Mouse (Mus musculus) urinary bladder, adult 18-20 months (tissue): ENCODE data around the gene Terb1.

Source experiments
- DNase-seq, 2 experiments: peaks; one replicate each; pipeline ENCODE4 v3.0.0; 2022; ENCODE audit warnings: low spot score in 2 of 2, mixed read lengths in 2 of 2

Gene Terb1

DNA sequence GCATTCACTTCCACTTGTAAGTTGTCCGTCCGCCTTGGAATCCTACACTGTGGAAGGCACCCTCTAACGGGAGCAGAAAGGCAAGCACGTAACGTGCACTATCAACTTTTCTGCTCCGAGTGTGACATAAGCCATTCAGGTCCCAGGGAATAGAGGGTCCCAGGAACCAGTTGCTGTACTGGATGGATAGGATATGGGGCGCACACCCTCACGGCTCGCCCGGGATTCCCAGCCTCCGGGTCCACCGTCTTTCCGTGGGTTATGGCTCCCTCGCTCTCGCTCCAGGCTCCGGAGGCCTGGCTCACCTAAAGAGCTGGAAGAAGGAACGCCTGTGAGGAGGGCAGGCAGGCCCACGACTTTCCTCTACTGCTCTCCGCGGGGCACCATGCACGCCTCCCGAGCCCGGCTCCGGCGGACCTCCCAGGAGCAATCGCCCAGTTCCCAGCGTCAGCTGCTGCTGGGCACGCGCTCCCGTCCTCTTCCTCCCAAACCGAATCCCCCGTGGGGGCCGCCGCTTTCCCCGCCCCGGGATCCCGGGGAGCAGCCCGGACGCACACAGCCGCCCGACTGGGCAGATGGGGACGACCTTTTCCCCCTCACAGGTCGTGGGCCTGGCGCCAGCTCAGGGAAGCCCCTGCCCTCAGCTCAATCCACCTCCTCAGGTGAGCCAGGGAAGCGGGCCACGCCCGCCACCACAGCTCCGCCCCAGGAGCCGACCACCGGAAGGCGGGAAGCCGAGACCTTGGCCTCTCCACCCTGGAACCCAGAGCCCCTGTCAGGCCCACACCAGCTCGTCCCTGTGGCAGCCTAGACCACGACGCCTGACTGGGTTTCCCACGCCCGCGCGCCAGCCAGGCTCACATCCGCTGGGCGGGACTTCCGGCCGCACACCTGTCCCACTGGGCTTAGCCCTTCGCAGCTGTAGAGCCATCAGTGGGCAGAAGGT, at the start of gene Terb1:
Terb1 (minus strand) TSS at position 850 of the 946 bp plus-strand sequence.
- peak; percentile 3 to 38 for DNase-seq

DNA sequence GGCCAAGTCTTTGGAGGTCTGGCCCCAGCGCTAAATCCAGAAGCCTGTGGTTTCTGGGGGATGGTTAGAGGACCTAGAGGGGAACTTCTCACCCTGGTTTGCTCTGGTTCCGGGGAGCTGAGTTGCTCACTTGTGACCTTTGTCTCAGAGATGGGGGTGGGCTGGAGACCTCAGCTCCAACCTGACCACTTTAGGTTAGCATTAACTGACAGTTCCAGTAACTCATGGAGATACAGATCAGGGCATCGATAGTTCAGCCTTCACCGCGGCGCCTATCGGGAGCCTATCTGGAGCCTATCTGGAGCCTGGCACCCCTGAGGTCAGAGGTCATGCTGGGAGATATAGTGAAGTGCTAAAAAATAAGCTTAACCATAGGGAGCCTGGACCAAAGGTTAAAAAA, 47.5 kb upstream of the Terb1 start:
- no peak for DNase-seq

DNA sequence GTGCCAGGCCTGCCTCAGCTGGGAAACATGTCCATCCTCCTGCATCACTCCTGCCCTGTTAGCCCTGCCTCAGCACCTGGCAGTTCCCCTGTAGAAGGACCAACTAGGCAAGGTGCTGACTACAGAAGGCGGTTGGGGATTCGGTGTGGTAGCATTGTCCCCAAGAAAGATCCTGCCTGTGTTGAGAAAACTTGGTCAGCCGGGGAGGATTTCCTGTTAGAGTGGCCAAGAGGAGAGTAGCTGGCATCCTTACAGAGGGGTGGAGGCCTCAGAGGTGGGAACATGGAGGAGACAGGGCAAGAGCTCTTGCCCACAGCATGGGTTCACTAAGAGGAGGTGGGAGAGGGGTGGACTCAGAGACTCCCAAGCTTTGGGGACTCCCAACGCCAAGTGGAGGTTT, 45.5 kb upstream of the Terb1 start:
- no peak for DNase-seq

DNA sequence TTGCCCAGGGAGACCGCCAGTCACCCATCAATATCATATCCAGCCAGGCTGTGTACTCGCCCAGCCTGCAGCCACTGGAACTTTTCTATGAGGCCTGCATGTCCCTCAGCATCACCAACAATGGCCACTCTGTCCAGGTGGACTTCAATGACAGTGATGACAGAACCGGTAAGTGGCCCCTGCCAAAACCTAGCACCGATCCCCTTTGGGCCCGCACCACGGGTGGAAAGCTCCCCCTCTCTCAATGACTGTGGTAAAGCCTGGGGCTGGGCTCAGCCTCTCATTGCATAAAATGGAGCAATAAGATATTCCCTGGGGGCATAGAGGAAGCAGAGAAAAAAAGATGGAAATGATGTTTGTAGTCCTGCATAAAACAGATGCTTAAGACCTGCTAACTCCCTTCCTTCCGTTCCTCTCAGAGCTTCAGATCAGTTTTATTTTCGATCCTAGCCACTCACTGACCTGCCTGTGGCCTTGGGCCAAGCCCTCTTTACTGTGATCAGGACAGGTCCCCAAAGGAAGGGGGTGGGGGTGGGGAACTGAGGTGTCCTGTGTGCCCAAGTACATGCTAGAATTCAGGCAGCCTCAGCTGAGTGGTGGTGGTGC, 33.8 kb upstream of the Terb1 start:
- DNase-seq, result no peak

DNA sequence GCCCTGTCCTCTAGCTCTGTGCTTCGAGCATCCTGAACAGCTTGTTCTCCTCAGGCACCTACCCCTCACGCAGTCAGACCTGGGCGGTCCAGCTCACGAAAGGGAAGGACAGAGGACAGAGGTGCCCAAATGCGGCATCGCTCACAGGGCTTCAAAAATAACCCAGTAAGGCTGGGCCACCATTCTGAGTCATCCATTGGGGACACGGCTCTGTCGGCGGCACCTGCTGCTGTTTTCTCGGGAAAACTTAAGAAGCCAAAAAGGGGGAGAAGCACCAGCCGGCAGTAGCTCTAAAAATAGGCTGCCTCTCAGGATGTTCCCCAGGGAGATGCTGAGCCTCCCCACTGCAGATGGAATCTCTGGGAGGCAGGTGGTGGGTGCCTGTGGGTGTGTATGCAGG, 32.5 kb upstream of the Terb1 start:
- DNase-seq, result no peak

DNA sequence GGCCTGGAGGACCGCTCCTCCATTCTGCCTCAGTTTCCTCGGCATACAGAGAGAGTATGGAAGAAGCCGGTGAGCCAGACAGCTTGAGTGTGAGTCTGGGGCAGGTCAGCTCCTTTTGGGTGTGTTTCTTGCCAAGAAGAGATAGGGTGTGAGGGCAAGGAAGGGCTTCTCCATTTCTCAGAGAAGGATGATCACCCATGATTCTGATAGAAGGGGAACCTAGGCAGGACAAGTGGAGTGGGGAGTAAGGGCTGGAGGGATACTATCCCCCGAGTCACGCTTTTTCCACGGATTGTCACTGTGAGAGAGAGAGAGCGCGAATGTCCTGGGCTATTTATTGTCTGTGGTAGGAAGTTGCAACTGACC, 31.8 kb upstream of the Terb1 start:
- DNase-seq, result no peak

DNA sequence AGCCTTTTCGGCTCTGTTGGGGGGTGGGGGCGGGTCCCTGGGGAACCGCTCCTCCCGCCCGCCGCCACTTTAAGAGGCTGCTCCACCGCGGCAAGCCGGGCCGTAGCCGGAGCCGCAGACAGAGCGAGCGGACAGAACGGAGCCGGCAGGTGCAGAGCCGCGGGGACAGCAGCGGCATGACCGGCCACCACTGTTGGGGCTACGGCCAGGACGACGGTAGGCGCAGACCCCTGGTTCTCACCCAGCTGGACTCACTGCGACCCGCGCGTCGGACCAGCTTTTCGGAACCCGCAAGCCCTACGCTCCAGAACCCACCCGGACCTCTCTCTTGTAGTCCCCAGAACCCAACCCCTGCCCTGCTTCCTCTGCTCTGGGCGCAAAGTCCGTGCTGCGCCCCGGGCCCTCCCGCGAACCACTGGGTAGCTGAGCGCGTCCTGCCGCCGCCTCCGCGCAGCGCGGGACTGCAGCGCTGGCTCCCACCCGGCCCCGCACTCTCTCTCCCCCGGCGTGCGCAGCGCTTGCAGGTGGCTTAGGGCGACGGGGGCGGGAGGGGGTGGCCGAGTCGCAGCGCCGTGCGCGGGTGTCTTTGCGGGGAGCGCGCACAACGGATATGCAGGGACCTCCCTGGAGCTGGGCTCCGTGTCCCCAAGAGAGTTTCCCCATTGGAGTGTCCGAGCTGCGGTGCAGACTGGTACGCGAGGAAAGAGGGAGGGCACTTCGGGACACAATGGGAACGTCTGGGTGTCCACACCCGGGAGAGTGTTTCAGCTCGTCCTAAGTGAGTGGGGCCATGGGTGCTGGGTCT, 31.2 kb upstream of the Terb1 start:
- DNase-seq, result peak in 1 of 2 experiments; percentile 19

DNA sequence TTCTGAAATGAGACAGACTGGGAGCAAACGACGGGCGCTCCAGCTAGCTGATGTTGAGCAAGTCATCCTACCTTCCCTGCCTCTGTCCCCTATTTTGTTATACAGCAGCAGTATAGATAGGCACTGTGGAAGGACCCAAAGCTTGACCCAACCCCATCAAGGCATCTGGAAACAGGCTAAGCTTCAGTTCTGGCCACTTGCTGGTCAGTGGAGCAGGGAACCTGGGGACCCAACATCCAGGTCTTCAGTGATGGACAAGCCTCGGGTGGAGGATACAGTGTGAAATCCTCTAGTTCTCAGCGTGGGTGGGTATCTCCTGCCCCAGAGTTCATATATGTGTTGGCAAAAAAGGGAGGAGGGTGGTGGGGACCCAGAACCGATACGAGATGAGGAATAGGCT, 30.5 kb upstream of the Terb1 start:
- DNase-seq, result no peak

DNA sequence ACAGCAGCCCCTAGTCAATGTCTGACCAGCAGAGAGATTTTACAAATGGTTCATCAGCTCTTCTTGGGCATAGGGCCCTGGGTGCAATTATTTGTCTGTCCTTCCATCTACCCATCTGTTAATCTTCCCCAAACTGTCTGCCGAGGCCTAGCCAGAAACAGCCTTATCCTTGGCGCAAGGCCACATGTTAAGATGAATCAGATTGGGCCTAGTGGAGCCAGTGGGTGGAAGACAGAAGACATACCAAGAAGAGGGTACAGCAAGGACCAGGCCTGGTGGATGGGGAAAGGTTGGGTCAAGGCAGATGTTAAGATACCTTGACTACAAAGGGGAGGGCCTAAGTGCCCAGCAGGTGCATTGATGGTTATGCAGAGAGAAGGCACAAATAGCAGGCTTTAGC, 29.9 kb upstream of the Terb1 start:
- DNase-seq, result no peak

DNA sequence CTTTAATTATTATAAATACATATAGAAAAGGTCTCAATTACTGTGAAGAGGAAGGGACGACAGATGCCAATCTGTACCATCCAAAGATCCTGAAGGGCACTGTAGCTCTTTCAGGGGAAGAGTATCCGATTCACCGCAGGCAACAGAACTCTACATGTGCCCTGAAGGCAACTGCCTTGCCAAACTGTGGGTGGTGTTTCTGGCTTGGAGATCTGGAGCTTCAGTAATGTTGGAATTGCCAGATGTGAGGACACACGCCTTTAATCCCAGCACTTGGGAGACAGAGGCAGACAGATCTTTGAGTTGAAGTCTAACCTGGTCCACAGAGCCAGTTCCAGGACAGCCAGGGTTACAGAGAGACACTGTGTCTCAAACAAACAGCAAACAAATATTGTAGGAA, 29.2 kb upstream of the Terb1 start:
- DNase-seq, result no peak

DNA sequence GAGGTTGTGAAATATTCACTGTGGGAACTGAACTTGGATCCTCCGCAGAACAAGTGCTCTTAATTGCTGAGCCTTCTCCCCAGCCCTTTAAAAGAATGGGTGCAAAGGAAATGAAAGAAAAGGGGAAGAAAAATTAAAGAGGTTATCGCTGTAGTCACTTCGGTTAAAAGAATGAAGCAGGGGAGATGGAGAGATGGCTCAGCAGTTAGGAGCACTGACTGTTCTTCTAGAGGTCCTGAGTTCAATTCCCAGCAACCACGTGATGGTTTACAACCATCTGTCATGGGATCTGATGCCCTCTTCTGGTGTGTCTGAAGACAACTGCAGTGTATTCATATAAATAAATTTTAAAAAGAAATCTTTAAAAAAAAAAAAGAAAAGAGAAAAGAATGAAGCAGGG, 26.3 kb upstream of the Terb1 start:
- DNase-seq, result no peak

DNA sequence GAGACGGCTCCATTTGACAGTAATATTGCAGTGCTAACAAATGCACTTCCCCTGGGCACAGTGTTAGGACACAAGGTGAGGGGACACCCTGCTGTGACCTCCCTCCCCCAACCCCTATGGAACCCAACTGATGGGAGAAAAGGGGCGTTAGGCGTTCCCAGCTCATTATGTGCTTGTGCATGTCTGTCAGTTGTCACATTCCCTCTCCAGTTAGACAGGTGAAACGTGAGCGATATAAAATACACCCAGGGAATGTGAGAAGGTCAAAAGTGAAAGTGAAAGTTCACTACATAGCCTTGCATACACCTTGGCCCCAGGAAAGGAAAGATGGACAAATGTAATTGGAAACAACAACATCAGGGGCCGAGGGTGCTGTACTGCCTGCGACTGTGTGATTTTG, 25.7 kb upstream of the Terb1 start:
- no peak for DNase-seq

DNA sequence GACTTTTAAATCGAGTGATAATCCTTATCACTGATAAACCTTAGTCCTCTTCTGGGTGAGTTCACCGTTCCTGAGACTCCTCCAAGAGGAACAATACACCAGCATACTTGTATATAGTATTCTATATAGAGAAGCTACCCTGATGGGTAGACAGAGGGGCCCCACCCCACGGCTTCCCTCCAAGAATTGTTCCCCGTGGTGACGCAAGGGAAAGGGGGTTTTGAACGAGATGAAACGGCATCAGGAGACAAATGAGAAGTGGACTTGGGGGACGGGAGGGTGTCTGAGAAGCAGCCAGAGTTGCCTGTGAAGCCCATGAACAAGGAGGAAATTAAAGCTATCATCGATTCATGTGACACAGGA, 25.1 kb upstream of the Terb1 start:
- DNase-seq, result peak in 1 of 2 experiments; percentile 30

DNA sequence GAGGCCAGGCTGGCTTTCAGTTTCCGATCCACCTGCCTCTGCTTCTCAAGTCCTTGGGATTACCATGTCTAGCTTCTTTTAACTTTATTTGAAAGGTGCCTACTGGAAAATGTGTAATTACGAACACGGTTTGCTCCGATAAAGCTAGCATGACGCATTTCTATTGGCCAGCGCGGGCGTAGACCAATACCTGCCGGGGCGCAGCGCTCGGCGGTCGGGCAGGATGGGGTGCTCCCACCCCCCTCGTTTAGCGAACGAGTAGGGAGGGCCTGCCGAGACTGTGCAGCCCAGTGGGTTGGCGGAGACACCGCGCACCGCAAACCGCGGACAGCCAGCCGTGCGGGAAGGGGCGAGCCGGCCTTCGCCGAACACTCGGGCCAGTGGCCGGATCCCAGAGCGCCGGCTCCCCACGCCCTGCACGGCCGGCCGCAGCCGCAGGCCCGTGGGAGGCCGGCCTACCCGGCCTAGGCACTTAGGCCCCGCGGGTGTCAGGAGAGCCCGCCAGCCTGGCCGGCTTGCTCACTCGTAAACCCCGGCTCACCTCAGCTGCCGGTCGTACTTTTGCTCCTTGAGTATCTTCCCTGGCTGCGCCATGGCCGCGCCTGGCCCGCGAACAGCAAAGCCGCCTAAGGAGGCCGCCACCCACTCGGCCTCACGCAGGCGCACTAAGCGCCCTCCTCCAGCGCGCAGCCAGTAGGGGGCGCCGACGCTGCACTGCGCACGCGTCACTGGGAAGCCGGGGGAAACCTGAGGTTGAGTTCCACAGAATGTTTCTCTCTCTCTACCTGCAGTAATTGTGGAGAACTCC, 24.5 kb upstream of the Terb1 start, which contains the start of the genes Nae1 and Car7:
Nae1 (minus strand) TSS at position 667 of the 808 bp plus-strand sequence.
Car7 (plus strand) TSS at position 719 of the 808 bp plus-strand sequence.
- DNase-seq, result peak; percentile 89 to 94

DNA sequence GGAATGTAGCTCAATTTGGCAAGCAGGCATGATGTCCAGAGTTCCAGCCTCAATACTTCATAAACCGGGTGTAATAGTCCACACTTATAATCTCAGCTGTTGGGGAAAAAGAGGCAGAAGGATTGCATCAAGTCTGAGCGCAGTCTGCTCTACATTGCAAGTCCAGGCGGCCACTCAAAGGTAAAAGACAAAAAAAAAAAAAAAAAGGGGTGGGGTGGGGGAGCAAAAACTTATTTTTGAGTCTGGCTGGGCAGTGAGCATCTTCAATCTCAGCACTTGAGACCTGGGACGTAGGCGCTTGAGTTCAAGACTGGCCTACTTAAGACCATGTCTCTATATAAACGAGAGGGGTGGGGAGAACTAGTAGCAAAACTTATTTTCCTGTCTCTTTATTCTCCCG, 23.8 kb upstream of the Terb1 start:
- no peak for DNase-seq

DNA sequence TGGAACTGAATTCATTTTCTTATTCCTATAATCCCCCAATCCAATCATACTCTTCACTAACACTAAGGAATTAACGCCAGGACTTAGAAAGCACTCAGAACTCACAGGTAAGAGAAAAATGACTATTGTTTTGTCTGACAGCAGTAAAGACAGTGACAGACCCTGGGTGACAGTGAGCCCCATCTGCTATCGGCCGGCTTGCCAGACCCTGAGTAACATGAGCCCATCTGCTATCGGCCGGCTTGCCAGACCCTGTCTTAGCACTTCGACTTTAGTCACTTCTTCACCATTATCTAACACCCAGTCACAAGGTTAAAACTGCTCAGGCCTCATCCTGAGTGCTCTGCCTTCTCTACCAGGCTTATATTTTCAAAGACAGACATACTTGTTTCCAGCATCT, 20.0 kb upstream of the Terb1 start:
- no peak for DNase-seq

DNA sequence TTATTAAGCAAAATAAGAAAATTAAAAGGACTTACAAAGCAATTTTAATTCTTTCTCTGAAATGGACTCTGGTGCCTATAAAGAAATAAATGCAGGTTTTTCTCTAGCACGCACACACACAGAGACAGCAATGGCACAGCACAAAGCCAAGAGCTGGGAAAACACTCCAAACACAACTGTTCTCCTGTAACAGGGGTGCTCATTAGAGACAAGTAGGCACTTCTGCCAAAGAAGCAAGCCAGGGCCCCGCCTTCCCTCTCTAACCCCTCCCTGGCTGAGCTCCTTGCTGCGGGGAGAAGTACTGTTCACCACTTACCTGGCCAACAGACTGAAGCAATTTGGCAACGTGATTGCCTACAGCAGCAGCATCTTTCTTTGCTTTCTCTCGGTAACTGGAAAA, 8.2 kb upstream of the Terb1 start:
- DNase-seq, result no peak

DNA sequence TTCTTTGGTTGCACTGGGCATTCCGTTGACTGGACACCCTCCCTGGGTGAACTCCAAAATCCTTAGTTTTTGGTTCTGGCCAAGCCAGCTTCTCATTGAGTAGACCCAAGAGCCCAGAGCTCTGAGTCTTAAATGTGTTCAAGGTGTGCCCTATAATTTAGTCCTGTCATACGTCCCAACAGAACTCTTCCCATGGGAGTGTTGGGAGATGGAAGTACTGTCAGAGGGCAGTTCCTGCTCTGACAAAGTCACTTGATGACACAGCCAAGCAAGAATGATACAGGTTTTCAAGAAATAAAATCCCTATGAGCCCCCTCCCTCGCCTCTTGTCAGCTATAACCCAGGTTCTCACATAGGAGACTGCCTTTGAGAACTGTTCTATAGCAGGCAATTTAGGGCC, 424 bp upstream of the Terb1 start:
- no peak for DNase-seq

DNA sequence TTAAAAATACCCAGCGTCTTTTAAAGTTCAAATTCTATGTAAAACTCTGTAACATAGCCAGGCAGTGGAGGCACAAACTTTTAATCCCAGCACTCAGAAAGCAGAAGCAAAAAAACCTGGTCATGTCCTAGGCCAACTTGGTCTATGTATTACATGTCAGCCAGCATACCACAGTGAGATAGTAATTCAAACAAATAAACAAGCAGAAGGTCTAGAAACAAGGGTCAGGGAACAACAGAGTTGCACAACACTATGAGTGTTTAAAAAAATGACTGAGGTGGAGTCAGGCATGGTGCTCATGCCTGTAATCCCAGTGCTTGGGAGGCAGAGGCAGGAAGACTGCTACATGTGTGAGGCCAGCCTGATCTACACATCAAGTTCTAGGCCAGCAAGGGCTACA, 30.6 kb downstream of the Terb1 start:
- DNase-seq, result no peak

DNA sequence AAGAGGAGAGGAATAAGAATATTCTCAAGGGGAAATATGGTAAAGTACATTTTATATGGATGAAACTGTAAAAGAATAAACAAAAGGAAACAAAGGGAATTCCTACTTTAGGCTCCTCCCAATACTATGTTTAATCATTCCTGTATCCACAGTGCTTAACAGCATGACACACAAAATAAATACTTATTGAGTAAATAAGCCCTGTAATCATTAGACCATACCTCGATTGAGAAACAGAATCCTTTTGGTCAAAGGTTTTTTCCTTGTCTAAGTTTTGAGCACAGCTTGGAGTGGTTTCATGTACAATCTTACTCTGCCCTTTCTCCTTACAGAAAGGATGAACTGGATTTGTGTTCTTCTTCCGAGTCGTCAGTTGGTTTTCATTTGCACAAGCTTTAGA, 37.2 kb downstream of the Terb1 start:
- no peak for DNase-seq

DNA sequence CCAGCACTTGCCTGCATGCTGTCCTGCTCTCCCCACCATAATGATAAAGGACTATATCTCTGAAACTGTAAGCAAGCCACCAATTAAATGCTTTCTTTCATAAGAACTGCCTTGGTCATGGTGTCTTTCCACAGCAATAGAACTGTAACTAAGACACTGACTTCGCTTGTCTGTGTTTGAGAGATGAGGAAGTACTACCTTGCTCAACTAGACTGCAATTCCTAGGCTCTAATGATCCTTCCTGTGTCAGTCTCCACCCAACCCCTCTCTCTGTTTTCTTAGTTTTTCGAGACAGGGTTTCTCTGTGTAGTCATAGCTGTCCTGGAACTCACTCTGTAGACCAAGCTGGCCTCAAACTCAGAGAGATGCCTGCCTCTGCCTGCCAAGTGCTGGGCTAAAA, 42.2 kb downstream of the Terb1 start:
- DNase-seq, result no peak

DNA sequence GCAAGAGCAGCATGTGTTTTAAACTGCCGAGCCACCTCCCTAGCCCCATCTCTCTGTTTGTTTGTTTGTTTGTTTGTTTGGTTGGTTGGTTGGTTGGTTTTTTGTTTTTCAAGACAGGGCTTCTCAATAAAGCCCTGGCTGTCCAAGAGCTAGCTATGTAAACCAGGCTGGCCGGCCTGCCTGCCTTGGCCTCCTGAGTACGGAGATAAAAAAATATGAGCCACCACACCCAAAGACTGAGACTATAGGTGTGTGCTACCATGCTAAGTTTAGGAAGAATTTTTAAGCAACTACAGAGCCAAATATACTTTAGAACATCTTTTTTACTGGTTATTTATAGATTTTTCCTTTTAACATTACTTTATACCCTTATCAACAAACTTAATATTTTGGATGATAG, 57.5 kb downstream of the Terb1 start:
- no peak for DNase-seq
